Mouse (Mus musculus): ENCODE measurements around the gene Abhd17c. TPM values are rescaled to one million over a fixed set of nuclear protein-coding genes. Genes with fewer than 3 reads are reported as not detected.

Abhd17c gene
- polyA plus RNA-seq, 1 experiment = 98.8 TPM

DNA sequence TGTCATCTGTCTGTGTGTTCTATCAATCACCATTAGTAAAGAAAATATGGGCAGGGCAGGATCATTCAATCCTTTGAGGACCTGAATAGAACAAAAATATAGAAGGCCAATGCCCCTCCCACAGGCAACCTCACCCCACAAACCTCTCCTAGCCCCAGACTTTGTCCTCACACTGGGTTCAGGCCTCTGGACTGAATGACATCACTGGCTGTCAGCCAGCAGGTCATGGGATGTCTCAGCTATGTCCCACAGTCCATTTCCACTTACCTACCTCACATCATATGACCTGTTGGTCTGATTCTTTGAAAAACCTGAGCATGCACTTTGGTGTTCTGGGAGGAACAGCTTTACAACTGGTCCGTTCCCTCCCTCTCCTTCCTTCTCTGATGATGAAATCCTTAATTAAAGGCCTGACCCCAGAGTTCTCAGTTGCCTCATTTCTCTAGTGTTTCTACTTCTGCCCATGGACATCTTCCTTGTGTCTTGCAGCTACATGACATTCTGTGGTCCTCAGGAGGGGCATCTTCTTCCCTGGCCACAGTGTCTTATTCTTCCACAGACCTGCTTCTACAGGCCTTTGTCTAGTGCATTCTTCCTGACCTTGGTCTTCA lies 19.6 kb upstream of the Abhd17c start:
- no peak for TF ChIP-seq POLR2A (IDR thresholded peaks at IDR 0.05; ENCODE audit: borderline replicate concordance, extremely low read depth, insufficient read depth, insufficient read length, poor library complexity, severe bottlenecking)
- TF ChIP-seq CTCF (IDR thresholded peaks at IDR 0.05; ENCODE audit: borderline replicate concordance, extremely low read depth, insufficient read depth, insufficient read length) = no peak
- no peak for DNase-seq (ENCODE audit: low read depth)

DNA sequence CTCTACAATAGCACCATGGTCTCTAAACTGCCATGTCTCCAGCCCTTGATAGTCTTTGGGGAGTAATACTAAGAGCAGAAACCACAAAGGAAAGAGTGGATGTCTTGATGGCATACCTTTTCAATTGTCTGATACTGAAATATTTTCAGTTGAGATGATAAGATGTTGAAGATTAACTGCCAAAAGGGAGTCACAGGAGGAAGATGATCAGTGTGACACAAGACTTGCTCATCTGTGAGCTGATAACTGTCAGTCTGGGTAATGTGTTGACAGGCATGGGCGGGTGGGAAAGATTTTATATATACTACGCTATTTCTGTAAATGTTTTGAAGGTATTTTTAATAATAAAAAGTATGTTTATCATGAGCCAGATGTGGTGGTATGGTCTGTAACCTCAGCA lies 16.7 kb upstream of the Abhd17c start:
- DNase-seq (ENCODE audit: low read depth) = no peak
- TF ChIP-seq CTCF (IDR thresholded peaks at IDR 0.05; ENCODE audit: borderline replicate concordance, extremely low read depth, insufficient read depth, insufficient read length) (no peak), POLR2A (IDR thresholded peaks at IDR 0.05; ENCODE audit: borderline replicate concordance, extremely low read depth, insufficient read depth, insufficient read length, poor library complexity, severe bottlenecking) (no peak)

DNA sequence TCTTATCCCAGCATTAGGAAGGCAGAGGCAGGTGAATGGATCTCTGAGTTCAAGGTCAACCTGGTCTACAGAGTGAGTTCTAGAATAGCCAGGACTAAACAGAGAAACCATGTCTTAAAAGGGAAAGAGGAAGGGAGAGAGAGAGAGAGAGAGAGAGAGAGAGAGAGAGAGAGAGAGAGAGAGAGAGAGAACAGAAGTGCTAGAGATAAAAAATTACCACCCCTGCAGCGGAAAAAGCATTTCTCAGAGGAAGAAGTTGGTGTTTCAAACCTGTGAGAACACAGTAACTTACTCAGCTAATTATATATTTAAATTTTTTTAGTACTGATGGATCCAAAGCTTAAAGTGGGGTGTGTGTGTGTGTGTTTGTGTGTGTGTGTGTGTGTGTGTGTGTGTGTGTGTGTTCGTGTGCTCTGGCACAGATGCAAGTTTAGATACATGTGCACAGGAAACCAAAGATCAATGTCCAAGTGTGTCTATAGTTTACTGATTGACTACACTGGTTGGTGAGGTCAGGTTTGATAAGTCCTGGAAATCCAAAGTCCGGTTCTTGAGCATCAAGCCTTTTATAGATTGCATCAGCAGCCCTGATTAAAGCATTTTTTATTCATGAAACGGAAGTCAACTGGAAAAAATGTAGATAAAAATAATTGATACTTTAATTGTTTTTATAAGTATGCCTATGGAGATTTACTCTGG lies 15.2 kb upstream of the Abhd17c start:
- DNase-seq (ENCODE audit: low read depth) = no peak
- TF ChIP-seq POLR2A (IDR thresholded peaks at IDR 0.05; ENCODE audit: borderline replicate concordance, extremely low read depth, insufficient read depth, insufficient read length, poor library complexity, severe bottlenecking) (no peak), CTCF (IDR thresholded peaks at IDR 0.05; ENCODE audit: borderline replicate concordance, extremely low read depth, insufficient read depth, insufficient read length) (no peak)

DNA sequence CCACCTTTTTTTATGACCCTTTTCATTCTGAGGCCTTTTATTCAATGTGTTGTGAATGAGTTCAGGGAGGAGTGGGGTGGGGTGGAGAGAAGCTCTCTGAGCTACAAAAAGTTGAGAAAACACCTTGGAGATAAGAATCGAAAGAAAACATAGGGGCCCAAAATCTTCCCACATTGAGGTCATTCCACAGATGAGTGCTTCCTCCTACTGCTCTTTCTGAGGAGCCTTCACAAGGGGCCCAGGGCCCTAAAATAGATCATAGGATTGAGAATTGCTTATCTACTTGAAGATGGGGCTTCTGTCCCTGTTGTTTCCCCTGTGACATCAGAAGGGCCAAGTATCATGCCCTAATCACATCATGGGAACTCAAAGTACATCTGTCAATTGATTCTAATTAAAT lies 14.3 kb upstream of the Abhd17c start:
- DNase-seq (ENCODE audit: low read depth) = no peak
- TF ChIP-seq POLR2A (IDR thresholded peaks at IDR 0.05; ENCODE audit: borderline replicate concordance, extremely low read depth, insufficient read depth, insufficient read length, poor library complexity, severe bottlenecking) = no peak
- TF ChIP-seq CTCF (IDR thresholded peaks at IDR 0.05; ENCODE audit: borderline replicate concordance, extremely low read depth, insufficient read depth, insufficient read length) = no peak

DNA sequence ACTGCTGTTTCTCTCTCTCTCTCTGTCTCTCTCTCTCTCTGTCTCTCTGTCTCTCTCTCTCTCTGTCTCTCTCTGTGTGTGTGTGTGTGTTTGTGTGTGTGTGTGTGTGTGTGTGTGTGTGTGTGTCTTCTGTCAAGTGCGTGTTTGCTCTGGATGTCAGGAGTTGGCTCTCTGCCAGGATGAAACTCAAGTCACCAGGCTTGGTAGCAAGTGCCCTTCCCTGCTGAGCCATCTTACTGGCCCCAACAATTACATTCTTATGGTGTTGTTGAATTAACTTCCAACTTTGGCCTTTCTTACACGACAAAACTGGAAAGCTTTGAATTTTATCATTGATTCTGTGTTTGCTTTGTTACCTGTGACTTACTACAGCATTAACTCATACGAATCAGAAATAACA lies 13.6 kb upstream of the Abhd17c start:
- no peak for TF ChIP-seq CTCF (IDR thresholded peaks at IDR 0.05; ENCODE audit: borderline replicate concordance, extremely low read depth, insufficient read depth, insufficient read length)
- TF ChIP-seq POLR2A (IDR thresholded peaks at IDR 0.05; ENCODE audit: borderline replicate concordance, extremely low read depth, insufficient read depth, insufficient read length, poor library complexity, severe bottlenecking) = no peak
- peak; percentile 36 for DNase-seq (ENCODE audit: low read depth)

DNA sequence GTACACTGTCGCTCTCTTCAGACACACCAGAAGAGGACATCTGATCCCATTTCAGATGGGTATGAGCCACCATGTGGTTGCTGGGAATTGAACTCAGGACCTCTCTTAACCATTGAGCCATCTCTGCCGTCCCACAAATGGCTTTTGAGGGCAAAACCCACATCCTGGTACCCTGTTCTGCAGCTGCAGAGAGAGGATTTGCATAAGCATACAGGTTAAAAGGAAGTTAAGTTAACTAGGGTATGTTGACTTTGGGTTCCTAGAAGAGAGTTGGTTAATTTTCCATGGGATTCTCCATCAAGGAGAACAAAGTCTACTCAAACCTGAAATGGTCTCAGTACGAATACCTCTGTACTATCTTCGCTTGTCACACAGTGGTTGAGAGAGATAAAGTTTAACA lies 13.2 kb upstream of the Abhd17c start:
- no peak for DNase-seq (ENCODE audit: low read depth)
- no peak for TF ChIP-seq CTCF (IDR thresholded peaks at IDR 0.05; ENCODE audit: borderline replicate concordance, extremely low read depth, insufficient read depth, insufficient read length)
- no peak for TF ChIP-seq POLR2A (IDR thresholded peaks at IDR 0.05; ENCODE audit: borderline replicate concordance, extremely low read depth, insufficient read depth, insufficient read length, poor library complexity, severe bottlenecking)

DNA sequence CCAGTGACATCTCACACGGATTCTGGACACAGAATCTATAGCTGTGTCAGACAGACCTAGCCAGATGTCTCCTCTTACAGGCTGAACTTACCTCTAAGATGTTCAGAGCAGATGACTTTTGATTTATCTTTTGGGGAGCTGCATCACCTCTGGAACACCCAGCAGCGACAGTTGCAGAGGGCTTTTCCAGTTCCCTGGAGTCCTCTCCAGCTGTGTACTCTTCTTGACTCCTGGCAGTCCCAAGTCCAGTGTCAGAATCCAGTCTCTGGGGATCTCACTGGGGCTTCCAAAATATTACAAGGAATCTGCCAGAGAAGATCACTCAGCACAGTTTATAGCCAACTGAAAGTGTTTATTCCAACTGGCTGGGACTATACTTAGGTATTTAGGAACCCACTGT lies 12.7 kb upstream of the Abhd17c start:
- DNase-seq (ENCODE audit: low read depth) = no peak
- TF ChIP-seq CTCF (IDR thresholded peaks at IDR 0.05; ENCODE audit: borderline replicate concordance, extremely low read depth, insufficient read depth, insufficient read length) (no peak), POLR2A (IDR thresholded peaks at IDR 0.05; ENCODE audit: borderline replicate concordance, extremely low read depth, insufficient read depth, insufficient read length, poor library complexity, severe bottlenecking) (no peak)

DNA sequence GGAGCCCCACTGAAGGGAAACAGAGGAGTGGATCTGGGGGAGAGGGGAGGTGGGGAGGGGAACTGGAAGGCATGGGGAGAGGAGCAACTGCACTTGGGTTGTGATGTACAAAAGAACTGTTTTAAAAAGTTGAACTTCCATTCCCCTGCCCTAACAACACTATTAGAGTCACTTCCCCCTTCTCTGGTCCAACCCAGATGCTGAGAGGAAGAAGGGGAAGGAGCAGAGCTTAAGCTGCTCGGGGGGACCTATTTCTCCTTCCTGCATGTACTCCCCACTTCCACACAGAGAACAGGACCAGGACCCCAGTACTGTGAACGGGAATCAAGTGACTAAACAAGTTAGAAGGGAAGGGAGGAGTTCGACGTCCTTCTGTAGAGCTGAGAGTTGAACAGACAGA lies 11.9 kb upstream of the Abhd17c start:
- no peak for TF ChIP-seq POLR2A (IDR thresholded peaks at IDR 0.05; ENCODE audit: borderline replicate concordance, extremely low read depth, insufficient read depth, insufficient read length, poor library complexity, severe bottlenecking)
- TF ChIP-seq CTCF (IDR thresholded peaks at IDR 0.05; ENCODE audit: borderline replicate concordance, extremely low read depth, insufficient read depth, insufficient read length) = no peak
- no peak for DNase-seq (ENCODE audit: low read depth)

DNA sequence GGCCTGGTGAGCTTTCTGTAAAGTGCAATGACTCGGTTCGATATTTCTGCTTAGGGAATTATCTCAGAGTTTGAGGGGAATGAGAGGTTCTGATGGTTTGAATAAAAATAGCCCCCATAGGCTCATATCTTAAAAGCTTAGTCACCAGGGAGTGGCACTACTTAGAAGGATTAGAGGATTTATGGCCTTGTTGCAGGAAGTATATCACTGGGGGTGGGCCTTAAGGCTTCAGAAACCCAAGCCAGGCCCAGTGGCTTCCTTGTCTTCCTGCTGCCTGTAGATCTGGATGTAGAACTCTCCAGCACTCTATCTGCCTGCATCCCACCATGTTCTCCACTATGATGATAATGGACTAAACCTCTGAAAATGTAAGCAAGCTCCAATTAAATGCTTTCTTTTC lies 7.7 kb upstream of the Abhd17c start:
- TF ChIP-seq CTCF (IDR thresholded peaks at IDR 0.05; ENCODE audit: borderline replicate concordance, extremely low read depth, insufficient read depth, insufficient read length) (no peak), POLR2A (IDR thresholded peaks at IDR 0.05; ENCODE audit: borderline replicate concordance, extremely low read depth, insufficient read depth, insufficient read length, poor library complexity, severe bottlenecking) (no peak)
- DNase-seq (ENCODE audit: low read depth) = no peak

DNA sequence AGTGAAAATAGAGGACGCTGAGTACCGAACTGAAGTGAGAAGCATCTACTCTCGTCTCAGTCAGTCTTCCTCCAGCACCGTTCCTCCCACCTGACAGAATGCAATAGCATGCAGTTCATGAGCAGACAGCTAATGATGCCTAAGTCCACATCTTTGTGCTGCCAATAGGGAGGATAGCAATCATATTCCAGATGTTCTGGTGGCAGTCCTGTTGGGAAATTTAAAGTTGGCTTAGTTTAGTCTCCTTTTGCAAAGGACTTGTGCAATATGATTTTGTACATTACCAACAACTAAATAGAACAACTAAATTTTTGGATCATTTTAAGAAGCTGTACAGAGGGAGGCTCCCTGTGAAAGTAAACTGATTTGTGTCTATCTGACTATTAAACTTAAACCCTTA lies 2.1 kb upstream of the Abhd17c start:
- DNase-seq (ENCODE audit: low read depth) = no peak
- TF ChIP-seq CTCF (IDR thresholded peaks at IDR 0.05; ENCODE audit: borderline replicate concordance, extremely low read depth, insufficient read depth, insufficient read length) = no peak
- no peak for TF ChIP-seq POLR2A (IDR thresholded peaks at IDR 0.05; ENCODE audit: borderline replicate concordance, extremely low read depth, insufficient read depth, insufficient read length, poor library complexity, severe bottlenecking)

DNA sequence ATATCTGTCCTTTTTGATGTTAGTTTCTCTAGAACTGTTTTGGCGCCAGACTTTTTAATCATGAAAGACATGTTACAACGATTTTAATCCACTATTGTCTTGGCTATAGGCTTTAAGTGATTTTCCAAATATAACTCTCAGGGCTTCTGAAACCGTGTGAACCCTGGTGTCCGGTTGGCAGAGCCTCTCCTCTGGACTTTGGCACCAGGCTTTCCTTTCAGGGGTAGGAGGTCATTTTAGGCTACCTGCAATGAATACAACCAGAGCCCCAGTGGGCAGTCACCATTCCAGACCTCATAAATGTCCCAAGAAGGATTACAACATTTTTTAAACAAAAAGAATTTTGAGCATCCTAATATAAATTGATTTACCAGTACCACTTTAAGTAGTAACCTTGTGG lies 1.1 kb upstream of the Abhd17c start:
- TF ChIP-seq POLR2A (IDR thresholded peaks at IDR 0.05; ENCODE audit: borderline replicate concordance, extremely low read depth, insufficient read depth, insufficient read length, poor library complexity, severe bottlenecking) (no peak), CTCF (IDR thresholded peaks at IDR 0.05; ENCODE audit: borderline replicate concordance, extremely low read depth, insufficient read depth, insufficient read length) (no peak)
- DNase-seq (ENCODE audit: low read depth) = no peak

DNA sequence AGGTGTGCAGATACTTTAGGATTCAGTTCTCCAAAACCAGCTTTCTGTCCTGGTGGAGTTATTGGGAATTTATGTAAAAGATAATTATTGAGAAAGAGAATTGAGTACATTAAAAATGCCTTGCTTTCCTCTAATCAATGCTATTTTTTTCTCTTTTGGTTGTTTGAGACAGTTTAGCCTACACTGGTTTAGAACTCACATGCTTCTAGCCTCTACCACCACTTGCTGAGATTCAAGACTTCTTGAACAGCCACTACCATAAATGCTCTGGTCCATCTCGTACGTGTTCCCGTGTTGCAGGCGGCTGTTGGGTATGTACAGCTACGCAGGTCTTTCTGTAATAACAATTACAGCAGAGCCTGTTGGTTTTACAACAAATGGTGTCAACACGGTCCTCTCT lies 681 bp upstream of the Abhd17c start:
- TF ChIP-seq POLR2A (IDR thresholded peaks at IDR 0.05; ENCODE audit: borderline replicate concordance, extremely low read depth, insufficient read depth, insufficient read length, poor library complexity, severe bottlenecking) = no peak
- no peak for TF ChIP-seq CTCF (IDR thresholded peaks at IDR 0.05; ENCODE audit: borderline replicate concordance, extremely low read depth, insufficient read depth, insufficient read length)
- no peak for DNase-seq (ENCODE audit: low read depth)

All from brain, embryonic 14.5 days (tissue).